Mouse (Mus musculus) NIH3T3 (cell line): ENCODE data around the gene Cacng6.

Experiments used
- DNase-seq: peaks from one replicate; pipeline ENCODE4 v3.0.0-alpha.2; 2012; ENCODE audit warnings: low read depth

The Cacng6 gene

DNA sequence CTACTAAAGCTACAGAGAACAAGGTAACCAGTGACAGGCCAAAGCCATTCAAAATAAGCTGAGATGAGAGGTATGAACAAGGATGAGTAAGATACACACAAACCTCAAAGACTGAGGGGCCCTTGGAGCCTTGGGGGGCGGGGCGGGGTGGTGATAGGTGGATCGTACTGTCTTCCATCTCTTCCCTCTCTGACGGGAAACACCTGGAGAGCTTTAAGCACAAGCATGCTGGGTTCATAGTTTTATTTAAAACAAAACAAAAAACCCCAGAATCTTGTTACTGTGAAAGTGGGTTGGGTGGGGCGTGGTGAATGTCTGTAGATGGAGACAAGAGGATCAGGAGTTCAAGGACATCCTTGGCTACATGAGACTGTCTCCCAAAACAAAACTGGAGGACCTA is 3.5 kb upstream of the Cacng6 start:
- DNase-seq: no peak

DNA sequence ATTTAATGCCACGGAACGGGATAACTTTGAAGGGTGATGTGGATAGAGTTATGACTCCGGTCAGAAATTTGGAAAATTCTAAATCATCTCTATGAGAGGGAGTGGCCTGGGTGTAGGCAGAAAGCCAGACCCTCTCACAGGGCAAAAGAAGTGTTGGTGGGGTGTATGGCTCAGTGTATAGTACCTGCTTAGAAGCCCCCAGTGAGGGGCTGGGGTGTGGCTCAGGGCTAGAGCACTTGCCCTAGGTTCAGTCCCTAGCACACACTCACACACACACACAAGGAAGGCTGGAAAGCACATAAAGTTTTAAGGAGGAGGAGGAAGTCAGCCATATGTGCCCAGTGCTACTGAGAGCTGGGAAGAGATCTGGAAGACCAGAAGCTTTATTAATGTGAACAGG is 2.7 kb upstream of the Cacng6 start:
- peak; percentile 8 for DNase-seq

DNA sequence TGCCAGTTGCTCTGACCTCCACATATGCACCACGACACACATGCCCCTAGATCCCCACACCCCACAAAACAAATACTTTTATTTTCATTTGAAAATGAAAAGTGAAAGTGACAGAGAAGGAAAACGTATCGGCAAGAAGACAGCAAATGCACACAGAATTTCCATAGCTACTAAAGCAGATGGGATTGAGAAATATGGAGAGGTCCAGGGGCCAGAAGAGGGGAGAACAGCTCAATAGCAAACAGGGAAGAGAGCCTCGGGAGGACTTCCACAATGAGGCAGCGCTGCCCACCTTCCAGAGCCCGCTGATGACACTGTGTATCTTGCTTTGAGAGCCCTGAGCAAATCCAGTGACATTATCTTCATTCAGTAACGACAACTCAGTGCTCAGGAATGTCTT is 1.9 kb upstream of the Cacng6 start:
- DNase-seq: peak; percentile 61

DNA sequence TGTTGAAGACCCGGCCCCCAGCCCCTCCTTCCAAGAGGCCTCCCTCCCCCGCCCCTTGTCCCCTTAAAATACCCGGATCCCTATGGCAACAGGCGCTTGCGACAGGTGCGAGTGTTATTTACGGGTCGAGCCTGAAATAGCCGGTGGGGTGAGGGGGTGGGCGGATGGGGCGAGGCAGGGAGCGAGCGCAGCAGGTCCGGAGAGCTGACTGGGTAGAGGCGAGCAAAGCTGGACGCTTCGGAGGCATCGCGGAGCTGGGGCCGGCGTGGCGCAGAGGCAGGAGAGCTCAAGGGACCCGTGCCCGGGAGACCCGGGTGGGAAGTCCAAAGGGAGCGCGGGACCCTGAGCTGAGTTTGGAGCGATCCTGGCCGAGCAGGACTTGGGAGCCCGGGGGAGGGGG is 565 bp upstream of the Cacng6 start:
- DNase-seq: no peak

DNA sequence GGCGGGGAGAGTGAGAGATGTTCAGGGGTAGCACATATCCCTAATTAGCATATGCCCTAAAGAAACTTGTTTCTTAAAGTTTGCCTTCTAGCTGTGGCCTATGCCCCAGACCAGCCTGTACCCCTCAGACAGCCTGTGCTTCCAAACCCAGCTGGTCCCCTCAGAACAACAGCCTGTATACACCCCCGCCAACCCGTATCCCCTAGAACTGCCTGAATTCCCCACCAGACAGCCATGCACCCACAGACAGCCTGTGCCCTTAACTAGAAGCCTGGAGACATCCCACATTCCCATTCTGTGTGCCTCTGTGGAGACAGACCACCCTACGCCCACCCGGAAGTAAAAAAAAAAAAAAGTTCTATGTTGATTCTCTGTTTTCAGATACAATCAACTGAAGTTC is 1.1 kb downstream of the Cacng6 start:
- no peak for DNase-seq

DNA sequence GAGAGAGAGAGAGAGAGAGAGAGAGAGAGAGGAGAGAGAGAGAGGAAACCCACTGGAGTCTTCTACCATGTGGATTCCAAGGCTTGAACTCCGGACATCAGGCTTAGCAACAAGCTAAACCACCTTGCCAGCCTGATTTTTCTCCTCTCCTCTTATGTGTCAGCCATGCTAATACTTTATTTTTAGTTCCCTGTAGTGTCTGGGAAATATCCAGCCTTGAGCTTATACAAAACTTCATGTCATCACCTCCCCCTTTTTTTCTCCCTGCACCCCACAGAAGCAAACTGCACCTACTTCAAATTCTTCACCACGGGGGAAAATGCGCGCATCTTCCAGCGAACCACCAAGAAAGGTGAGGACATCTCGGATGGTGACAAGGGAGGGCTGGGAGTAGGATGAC is 6.2 kb downstream of the Cacng6 start:
- no peak for DNase-seq

DNA sequence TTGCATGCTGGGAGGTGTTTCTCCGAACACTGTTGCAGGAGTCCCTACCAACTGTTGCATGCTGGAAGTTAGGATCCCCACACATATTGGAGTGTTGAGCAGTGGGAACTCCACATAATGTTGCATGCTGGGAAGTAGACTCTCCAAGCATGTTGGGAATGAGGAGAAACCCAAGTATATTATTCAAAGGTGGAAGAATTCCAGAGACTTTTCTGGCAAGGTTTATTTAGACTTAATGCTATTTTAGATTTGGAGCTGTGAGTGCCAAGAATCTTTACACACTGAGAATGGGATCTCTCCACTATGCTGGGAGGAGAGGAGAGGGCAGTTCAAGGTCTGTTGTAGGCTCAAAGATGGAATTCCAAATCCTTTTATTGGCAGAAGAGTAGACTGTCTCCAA is 8.1 kb downstream of the Cacng6 start:
- DNase-seq: peak; percentile 38

DNA sequence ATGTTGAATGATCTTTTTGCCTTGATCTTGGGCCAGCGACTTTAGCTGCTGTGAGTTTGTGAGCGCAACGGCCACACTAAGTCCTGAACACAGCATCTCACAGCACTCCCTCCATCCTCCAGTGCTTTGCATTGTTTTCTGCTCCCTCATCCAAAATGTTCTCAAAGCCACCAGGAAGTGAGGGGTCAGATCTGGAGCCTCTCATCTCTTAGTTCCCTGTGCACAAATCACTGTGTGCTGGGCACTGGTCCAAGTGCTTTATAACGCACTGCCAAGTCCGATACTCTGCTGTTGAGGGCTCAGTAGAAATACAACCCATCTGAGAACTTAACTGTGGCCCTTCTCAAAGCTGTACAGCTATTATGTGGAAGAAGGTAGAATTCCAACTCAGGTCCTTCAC is 13.9 kb downstream of the Cacng6 start:
- peak; percentile 32 for DNase-seq

DNA sequence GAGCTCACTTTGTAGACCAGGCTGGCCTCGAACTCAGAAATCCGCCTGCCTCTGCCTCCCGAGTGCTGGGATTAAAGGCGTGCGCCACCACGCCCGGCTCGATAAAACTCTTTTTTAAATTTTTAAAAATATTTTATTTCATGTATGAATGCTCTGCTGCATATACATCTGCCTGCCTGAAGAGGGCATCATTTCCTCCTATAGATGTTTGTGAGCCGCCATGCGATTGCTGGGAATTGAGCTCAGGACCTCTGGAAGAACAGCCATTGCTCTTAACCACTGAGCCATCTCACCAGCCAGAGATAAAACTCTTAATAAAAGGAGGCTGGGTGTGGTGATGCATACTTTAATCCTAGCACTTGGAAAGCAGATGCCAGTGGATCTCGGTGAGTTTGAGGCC is 16.0 kb downstream of the Cacng6 start:
- no peak for DNase-seq

DNA sequence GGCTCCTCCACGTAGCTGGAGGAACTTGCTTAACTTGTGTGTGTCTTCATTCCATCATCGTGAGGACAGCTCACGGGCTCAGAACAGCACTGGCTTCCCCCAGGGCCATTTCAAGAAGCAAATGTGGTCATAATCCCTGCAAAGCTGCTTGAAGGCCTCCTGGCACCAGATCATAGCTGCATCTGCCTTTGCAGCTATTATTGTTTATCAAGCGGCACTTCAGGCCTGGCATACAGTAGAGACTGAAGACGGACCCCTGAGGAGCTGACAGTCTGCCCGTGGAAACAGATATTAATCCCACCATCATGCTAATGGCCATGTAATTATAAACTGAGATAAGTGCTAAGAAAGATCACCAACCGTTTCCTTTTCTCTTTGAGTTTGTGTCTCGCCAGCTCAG is 16.5 kb downstream of the Cacng6 start:
- DNase-seq: no peak

DNA sequence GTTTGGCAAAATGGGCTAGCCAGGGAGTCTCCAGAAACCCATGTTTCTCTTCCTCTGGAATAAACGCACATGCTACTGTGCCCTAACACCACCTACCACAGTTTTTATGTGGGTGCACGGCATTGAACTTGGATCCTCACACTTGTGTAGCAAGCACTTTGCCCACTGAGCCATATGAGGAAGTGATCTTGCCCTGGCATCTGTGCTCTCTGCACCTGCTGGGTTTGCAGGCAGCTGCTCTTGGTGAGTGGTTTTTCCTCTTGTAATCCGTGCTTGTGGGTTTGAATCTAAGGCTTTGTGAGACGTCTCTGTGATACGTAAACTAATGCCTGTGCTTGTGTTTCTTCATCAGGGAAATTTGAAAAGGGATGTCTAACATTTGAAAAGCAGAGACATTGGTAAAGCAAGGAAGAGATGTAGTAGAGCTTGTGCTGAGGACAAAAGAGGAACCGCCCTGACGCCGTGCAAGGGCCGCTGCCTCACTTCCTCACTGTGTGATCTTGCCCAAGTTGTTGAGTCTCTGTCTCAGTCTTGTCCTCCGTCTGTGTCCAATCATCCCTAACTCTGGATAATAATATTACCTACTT is 18.6 kb downstream of the Cacng6 start:
- no peak for DNase-seq

DNA sequence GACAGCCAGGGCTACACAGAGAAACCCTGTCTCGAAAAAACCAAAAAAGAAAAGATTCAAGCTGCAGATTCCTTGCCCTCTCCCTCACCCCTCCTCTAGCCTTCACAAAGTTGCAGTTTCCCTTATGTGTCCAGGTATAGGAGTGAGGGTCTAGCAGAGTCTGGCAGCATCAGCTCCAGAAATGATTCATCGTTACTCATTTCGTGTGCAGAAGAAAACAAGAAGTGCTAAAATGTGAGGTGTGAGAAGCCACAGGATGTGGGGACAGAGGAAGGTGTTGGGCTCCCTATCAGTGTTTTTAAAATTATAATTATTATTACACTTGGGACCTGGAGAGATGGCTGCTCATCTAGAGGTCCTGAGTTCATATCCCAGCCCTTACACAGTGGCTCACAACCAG is 20.7 kb downstream of the Cacng6 start:
- DNase-seq: no peak

DNA sequence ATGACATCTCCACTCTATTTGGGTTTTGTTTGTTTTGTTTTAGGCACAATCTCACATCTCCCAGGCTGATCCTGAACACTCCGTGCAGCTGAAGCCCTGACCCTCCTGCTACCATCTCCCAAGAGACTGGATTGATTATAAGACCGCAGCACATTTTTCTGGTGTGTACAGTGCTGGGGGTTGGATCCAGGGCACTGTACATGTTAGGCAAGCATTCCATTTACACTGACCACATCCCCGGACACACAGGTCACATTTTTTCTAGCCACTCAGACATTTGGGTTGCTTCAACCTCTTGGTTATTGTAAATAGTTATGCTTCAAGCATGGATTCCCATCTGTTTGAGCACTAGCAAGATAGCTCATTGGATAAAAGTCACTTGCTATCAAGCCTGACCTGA is 22.6 kb downstream of the Cacng6 start:
- peak; percentile 67 for DNase-seq

DNA sequence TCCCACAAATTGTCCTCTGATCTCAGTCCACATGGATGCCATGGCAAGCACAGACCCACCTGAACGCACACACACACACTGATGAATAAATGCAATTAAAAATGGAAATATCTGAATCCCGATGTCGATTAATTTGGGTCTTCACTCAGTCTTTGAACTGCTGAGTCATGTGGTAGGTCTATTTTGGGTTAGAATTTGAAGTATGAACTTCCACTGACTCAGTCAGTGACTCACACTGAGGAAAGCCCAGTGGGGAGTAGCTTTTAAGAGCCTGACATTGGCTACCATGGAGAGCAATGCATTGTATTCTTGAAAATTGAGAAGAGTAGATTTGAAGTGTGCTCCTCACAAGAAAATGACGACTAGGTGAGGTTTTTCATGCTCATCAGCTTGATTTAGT is 23.0 kb downstream of the Cacng6 start:
- DNase-seq: peak; percentile 83

DNA sequence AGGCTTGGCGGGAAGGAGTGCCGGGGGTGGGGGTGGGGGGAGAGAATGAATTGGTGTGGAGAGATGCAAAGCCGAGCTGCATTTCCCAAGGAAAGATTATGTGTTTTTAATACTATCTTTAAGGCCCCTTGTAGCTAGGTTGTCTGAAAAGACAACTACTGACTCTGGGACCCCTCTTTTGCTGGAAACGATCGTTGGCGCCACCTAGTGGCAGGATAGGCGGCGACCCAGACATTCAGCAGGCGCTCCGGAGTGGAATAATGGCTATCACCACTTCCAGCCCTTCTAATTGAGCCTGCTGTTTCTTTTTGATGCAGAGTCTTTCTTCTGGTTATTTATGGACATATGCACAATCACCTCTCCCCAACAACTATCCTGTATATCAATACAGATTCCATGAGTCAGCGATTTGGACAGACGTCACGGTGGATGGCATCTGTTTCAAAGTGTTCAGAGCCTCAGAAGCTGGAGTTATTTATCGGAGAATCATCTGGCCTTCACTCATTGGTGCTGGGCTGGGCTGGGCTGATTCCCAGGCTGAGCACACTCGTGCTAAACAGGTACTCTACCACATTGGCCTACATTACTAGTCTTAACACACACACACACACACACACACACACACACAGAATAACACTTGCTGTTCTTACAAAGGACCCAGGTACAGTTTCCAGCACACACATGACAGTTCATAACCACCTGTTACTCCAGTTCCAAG is 24.9 kb downstream of the Cacng6 start:
- peak; percentile 75 for DNase-seq

DNA sequence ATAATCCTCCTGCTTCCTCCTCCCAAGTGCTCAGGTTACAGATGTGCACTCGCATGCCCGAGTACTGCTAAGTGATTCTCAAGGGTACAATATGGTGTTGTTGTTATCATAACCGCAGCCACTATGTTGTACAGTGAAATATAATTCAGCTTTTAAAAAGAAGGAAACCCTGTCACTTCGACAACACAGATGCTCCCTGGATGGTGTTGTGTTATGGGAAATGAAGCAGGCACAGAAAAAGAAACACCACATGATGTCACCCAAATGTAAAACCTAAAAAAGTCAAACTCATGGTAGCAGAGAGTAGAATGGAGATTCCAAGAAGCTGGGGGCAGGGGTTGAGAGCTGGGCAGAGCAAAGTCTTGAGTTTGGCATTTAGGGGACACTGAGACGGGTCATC is 26.7 kb downstream of the Cacng6 start:
- peak; percentile 9 for DNase-seq

DNA sequence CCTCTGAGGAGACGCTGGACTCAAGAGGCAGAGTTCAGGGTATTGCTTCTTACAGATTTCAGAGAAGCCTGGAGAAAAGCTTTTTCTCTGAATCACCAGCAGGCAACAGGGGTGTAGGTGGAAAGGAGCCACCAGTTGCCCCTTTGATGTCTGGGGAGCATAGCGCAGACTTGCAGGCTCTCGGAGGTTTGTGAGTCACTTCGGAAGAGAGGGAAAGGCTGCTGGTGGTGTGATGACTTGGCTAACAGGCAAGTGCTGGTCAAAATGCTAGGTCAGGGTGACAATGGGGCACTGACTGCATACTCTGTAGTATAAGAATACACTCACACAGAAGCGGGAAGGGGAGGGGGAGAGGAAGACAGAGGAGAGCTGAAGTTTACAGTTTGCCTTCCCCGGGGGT is 27.2 kb downstream of the Cacng6 start:
- peak; percentile 71 for DNase-seq

DNA sequence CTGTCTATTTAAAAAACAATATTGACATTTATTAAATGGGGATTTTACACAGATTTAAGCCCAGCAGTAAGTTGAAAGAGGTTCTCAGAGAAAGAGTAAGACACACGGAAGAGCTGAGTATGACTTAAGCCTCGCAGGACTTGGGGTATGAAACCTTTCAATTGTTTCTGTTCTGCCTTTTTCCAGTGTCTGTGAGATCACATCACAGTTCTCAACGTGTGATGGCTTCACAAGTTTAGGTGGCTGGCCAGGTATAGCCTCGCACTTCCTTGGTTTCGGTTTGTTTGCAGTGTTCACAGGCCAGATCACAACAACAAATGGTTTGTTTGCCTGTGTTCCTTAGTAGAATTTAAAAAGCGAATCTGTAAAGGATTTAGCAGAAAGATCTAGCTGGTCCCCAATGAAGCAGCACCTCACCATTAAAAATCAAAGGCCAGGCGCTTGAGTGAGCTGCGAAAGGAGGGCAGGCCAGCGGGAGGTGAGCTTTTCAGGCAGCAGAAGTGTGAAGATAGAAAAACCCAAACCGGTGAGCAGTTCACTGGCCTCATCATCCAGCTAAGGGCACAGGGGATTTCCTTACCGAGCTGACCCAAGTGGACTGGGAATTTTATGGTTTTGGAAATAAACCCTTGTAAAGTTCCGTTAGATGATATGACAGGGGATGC is 29.0 kb downstream of the Cacng6 start:
- DNase-seq: no peak

DNA sequence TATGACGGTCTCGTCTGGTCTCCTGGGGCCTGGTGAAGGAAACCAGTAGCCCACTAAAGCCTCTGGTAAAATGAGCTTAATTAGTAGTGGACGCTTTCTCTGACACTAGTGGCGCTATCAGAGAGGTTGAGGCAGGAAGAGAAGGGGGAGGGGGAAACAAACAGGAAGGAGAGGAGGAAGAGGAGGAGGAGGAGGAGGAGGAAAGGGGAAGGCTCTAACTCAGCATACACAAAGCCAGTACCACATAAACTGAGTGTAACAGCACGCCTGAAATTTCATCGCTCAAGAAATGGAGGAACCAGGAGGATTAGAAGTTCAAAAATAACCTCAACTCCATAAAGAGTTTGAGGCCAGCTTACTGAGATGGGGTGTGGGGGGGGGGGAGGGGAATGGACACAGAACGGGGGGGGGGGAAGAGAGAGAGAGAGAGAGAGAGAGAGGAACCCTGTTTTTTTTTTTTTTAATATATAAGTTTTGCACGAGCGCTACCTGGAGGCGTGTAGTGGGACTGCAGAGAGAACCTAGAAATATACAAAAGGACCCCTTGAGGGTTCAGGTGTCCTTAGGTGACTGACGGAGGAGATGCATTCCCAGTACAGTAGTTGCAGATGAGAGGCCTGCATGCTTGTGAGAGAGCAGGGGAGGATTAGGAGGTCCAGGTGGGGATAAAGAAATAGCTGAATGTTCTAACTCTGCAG is 29.6 kb downstream of the Cacng6 start:
- no peak for DNase-seq

DNA sequence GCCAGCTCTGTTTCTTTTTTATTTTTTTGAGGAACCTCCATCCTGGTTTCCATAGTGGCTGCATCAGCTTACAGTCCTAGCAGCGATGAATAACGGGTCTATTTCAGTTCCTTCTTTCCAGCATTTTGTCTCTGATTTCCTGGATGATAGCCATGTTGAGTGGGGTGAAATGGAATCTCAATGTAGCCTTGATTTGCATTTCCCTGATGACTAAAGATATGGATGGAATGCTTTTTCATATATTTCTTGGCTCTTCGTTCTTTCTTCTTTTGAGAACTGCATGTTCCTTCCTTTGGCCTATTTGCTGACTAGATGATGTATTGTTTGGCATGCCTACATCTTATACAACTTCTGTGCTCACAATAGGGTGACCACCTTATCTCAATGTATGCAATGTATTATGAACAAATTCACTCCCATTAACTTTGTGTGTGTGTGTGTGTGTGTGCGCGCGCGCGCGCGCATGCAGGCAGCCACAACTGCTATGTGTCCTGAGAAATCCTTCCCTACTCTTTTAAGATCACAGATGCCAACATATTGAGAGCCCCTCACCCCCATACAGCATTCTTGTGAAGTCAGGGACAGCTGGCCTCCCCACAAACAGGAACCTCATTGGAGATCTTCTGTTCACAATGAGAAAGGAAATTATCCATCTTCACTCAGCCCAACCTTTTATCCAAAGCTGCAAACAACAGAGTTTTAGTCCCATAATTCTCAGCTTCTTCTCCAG is 33.3 kb downstream of the Cacng6 start:
- DNase-seq: peak; percentile 87

DNA sequence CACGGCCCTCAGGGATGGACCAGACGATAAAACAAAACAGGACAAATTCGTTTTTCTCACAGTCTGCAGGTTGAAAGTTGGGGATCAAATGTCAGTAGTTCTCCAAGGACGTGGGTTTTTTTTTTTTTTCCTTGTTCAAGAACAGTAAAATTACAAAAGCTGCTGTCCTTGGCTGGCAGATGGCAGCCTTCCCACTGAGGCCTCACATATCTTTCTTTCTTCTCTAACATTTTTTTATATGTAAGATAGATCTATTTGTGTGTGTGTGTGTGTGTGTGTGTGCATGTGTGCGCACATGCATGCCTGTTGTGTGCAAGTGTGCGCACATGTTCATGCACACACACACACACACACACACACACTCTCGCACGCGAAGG is 33.8 kb downstream of the Cacng6 start:
- DNase-seq: peak; percentile 41

DNA sequence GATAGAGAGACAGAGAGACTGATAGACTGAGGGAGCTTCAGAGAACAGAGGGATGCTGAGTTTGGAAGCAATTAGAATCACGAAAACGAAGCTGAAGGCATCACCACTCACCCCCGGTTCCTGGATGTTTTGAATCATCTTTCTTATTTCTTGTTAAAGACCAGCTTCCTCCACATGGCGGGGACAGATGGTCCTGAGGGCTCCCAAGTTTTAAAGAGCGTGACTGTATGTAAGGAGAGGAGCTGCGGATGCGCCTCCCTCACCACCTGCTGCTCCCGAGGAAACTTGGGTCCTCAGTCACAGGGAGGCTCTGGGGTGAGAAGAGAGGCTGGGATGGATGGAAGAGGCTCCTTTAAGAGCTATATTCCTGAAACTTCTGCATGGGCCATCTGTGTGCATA is 36.3 kb downstream of the Cacng6 start:
- no peak for DNase-seq
